Mouse (Mus musculus) spleen, adult 2 months (tissue): ENCODE results near the gene Olfr250.

Experiments used
- CTCF ChIP-seq: fragments of 200-500 bp; IDR thresholded peaks from 2 replicates; pipeline ENCODE4 v1.5.1; 2011; ENCODE audit warnings: mild to moderate bottlenecking, inconsistent platforms; ENCODE audit not compliant: insufficient read depth, insufficient read length, insufficient replicate concordance; ENCODE audit errors: extremely low read depth
- POLR2A ChIP-seq: fragments of 200-500 bp; IDR thresholded peaks from 2 replicates; pipeline ENCODE4 v1.6.1; 2011; ENCODE audit warnings: low read depth, low read length, inconsistent platforms

GRCm38 (mm10) chr9:38348111-38348510 lies 18.6 kb upstream of the Olfr250 start, which contains the start of gene Olfr898:
- TF ChIP-seq POLR2A: no peak
- TF ChIP-seq CTCF: no peak
